Mouse (Mus musculus): Measurements from ENCODE around the gene Spag4.

- TF ChIP-seq CTCF (conservative IDR thresholded peaks at IDR 0.05; ENCODE audit: low read length), result no peak
- TF ChIP-seq POU5F1 (IDR thresholded peaks at IDR 0.05; ENCODE audit: borderline replicate concordance, low read length), result no peak
- TF ChIP-seq NANOG (IDR thresholded peaks at IDR 0.05; ENCODE audit: borderline replicate concordance, low read length), result no peak
Measured at GRCm38 (mm10) chr2:156067916-156068315, 2.9 kb downstream of the Spag4 start.
